Mouse (Mus musculus): ENCODE measurements at regions not wholly inside any gene's neighbourhood (a gene's known extent, or its start where the extent isn't known, plus 50 kb on each side); places are given as distances from the start of the nearest gene placed in this dataset.

- DNase-seq (ENCODE audit: extremely low read depth, low read depth, low spot score), result no peak
Measured at GRCm38 (mm10) chr8:8485252-8485651, 175.8 kb downstream of the Efnb2 start.

DNA sequence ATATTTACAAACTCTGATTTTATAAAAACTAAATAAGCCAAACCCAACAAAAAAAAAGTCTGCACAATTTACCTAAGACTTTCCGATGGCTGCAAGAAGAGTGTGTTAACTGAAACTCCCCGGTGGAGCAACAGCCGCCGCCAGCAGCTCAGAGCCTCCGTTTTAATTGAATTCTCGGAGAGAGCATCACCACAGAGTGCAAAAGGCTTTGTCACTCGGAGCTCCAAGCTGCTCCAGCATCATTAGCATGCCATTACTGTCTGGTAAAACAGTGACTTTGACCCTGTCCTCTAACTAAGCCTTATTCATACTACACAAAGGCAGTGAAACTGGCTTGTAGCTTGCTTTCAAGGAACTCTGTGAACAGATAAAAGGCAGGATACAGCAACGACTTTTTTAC, 176.5 kb downstream of the Efnb2 start:
- no peak for DNase-seq (ENCODE audit: extremely low read depth, low read depth, low spot score)

DNA sequence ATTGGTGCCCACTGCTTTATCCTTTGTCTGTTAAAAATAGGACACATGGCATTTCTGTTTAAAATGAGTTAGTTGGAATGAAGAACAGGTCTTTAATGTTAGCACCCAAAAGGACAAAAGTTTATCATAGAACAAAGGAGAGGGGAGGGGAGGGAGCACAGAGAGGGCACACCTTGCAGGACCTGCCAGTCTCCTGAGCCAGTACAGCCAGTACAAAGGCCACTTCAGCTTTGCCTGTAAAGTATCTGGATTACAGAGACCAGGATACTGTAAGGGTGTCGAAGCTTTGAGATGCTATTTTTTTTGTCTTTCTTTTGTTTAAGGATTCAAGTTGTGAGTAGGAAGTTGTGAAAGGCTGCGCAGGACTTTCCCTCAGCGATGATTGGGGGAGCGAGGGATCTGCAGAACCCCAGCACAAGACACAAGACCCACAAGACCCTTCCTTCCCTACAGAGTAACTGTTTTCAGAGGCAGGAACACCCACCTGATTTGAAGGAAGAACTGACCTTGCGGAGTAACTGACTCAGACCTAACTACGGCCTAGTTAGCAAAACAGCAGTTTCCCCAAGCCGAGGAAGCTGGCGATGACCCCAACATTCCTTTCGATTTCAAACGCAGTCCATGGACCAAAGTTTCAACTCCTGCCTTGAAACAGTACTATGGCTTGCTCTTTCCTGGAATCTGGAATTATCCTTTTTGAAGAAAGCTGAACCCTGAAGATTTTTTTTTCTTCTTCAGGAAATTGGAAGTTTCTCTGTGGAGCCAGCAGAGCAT, 178.1 kb downstream of the Efnb2 start:
- DNase-seq (ENCODE audit: extremely low read depth, low read depth, low spot score), result no peak

- no peak for DNase-seq (ENCODE audit: extremely low read depth, low read depth, low spot score)
Measured at GRCm38 (mm10) chr8:8477456-8477855, 183.6 kb downstream of the Efnb2 start.

DNA sequence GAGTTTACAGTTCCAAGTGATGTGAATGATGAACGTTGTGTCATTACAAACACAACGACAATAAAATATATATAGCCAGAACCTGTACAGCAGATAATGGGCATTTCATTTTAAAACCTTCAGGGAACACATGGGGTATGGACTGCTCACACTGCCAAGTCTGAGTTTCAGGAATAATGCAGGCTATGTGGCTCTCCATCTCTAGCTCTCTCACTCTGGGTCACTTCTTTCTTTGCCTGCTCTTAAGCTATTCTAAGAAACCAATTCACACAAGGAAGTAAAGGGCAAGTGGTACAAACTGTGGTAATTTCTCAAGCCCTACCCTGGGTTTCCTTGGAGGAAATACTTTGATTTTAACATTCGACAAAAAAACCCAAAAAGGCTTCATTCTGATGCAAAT, 192.5 kb downstream of the Efnb2 start:
- no peak for DNase-seq (ENCODE audit: extremely low read depth, low read depth, low spot score)

DNA sequence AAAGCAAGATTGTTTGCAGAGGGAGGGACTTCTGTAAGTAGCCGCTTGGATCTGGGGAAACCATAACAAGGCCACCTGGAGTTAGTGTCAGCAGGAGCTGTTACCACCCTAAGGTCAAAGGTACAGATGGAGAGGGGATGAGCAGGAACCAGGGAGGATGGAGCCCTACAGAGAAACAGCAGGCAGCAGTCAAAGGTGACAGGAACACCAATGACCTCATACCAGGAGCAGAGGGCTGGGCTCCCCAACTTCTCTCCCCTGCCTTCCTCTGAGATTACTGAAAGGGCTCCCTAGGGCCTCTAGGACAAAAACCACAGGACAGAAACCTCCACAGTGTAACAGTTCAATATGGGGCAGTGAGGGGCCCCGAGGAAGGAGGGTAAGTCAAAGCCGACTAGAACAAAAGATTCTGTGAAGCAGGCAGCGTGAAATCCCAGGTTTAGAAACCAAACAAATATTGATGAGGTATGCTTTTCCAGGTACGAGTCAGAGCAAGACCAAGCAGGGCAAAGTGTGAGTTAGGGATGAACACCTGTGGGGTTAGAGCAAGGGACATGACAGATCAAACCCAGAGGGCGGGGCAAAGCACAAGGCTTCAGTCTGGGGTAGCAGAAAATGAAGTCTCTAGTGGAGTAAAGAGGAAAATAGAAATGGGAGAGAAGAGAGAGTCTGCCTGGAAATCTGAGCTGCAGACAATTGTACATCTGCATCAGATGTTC, 194.4 kb downstream of the Efnb2 start:
- DNase-seq (ENCODE audit: extremely low read depth, low read depth, low spot score), result no peak

- no peak for DNase-seq (ENCODE audit: extremely low read depth, low read depth, low spot score)
Measured at GRCm38 (mm10) chr8:8462455-8462854, 198.6 kb downstream of the Efnb2 start.

GRCm38 (mm10) chr8:8457536-8457935, 203.5 kb downstream of the Efnb2 start:
- DNase-seq (ENCODE audit: extremely low read depth, low read depth, low spot score), result no peak

DNA sequence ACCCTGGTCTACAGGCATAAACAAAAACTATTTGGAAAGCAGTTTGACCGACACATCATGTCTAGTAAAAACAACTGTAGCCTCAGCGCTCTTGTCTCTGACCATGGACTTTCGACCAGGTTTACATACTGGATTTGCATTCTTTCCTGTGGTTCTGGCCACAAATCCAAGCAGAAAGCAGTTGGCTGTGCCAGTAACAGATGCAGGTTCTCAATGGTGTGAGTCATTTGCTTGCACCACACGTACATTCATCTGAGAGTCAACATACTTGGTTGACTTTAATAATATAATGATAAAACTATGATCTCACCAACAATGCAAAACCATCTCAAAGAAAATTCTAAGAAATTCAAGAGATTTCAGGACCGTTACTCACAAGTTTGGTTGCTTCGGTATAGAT, 207.1 kb downstream of the Efnb2 start:
- no peak for DNase-seq (ENCODE audit: extremely low read depth, low read depth, low spot score)

- no peak for DNase-seq (ENCODE audit: extremely low read depth, low read depth, low spot score)
Measured at GRCm38 (mm10) chr8:8452226-8452625, 208.8 kb downstream of the Efnb2 start.

DNA sequence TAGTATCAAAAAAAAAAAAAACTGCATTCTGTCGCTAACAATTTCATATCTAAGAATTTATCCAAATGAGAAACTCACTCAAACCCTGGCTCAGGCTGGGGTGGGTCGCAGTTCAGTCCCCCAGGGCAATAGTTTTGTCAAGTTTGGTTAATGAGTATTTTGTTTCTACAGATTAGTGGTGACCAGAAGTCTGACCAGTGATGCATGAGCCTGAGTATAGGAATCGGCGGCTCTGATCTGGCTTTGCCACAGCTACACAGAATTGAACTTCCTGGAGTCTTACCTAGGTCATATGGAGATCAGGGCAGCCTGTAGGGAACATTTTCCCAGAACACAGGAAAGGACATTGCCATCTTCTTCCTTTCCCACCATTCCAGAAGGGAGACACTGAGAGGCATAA, 212.1 kb downstream of the Efnb2 start:
- no peak for DNase-seq (ENCODE audit: extremely low read depth, low read depth, low spot score)

DNA sequence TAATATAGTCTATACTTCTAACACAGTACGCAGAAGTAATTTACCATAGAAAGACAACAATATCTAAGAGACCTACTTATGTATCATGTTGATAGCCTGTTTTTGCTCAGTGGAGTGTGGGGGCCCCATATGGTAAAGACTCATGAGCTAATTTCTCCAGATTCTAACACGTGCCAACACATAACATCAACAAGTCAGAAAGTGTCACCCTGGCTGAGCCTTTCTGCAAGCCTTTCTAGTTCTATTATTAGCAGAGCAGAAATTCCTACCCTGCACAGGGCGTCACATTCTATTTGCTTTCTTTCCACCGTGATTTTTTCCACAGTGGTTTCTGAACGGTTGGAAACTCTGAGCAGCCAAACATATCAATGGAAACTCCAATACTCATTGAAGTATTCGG, 219.5 kb downstream of the Efnb2 start:
- DNase-seq (ENCODE audit: extremely low read depth, low read depth, low spot score), result no peak

DNA sequence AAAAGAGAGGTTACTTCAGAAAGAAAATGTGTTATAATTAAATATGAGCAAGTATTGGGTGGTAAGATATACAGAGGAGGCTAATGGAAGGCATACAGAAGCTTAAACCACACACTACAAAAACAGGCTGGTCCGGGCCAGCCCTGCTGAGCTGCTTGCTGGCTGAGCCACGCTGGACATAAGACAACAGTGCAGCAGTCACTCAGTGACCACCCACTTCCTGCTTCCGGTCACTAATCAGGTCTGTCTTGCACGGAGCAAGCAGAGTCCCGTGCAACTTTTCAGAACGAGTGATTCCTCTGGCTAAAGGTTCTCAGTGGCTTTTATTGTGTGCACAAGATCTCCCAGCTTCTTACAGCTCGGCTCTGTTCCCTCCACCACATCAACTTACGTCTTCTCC, 220.1 kb downstream of the Efnb2 start:
- no peak for DNase-seq (ENCODE audit: extremely low read depth, low read depth, low spot score)

DNA sequence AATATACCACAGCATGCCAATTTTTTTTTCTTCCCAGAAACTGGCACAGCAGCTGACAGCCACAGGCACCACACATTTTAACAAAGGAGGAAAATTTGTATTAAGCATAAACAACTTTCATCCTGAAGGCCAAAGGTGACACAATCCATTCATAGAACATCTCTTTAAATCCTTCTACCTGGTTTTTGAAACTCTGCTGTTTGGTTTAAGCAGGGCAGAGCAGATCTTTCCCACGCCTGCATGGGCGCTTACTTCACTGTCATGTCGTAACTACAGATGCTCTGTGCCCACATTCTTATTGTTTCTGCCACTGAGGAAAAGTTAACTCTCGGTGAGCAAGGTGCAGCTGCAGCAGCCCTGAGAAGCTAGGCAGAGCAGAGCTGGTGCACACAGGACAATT, 234.8 kb downstream of the Efnb2 start:
- peak; percentile 82 for DNase-seq (ENCODE audit: extremely low read depth, low read depth, low spot score)

- DNase-seq (ENCODE audit: extremely low read depth, low read depth, low spot score), result no peak
Measured at GRCm38 (mm10) chr8:8423443-8423842, 237.6 kb downstream of the Efnb2 start.

- no peak for DNase-seq (ENCODE audit: extremely low read depth, low read depth, low spot score)
Measured at GRCm38 (mm10) chr8:8421713-8422112, 239.3 kb downstream of the Efnb2 start.

- DNase-seq (ENCODE audit: extremely low read depth, low read depth, low spot score), result no peak
Measured at GRCm38 (mm10) chr8:8419360-8420330, 241.4 kb downstream of the Efnb2 start.

GRCm38 (mm10) chr8:8418929-8419328, 242.1 kb downstream of the Efnb2 start:
- DNase-seq (ENCODE audit: extremely low read depth, low read depth, low spot score), result no peak

DNA sequence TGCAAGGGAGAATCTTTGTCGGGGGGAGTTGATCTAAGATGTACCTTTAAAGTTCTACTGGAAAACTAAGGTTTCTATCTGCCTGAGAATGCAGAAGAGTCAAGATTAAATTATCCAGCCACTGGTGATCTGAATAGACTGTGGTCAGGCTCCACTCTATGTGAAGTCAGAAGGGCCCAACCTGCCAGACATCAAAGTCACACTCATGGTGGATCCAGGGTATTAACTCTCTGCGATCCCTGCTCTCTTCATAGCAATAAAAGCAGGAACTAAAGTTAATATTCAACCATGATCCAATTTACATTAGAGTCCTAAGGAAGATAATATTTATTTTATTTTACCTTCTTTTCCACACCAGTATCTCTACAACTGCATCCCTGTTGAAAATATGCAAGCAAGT, 242.5 kb downstream of the Efnb2 start:
- no peak for DNase-seq (ENCODE audit: extremely low read depth, low read depth, low spot score)

GRCm38 (mm10) chr8:8416092-8416701, 244.8 kb downstream of the Efnb2 start:
- no peak for DNase-seq (ENCODE audit: extremely low read depth, low read depth, low spot score)

- no peak for DNase-seq (ENCODE audit: extremely low read depth, low read depth, low spot score)
Measured at GRCm38 (mm10) chr8:8407357-8407756, 253.7 kb downstream of the Efnb2 start.
